Mouse (Mus musculus) stomach, postnatal 0 days (tissue): ENCODE measurements around the gene Tpd52l1.

Experiments used
- CTCF ChIP-seq: IDR thresholded peaks from 2 replicates; pipeline ENCODE4 v1.5.1; 2016; ENCODE audit warnings: antibody characterized with exemption, low read depth, mild to moderate bottlenecking, moderate library complexity
- EP300 ChIP-seq: optimal IDR thresholded peaks from 2 replicates; pipeline ENCODE3; 2016; ENCODE audit warnings: antibody characterized with exemption

- TF ChIP-seq CTCF, result no peak
- TF ChIP-seq EP300, result no peak
Observed at GRCm38 (mm10) chr10:31436047-31436446, 9.7 kb downstream of the Tpd52l1 start.
